Mouse (Mus musculus) liver, embryonic 16.5 days (tissue): ENCODE measurements at regions not wholly inside any gene's neighbourhood (a gene's known extent, or its start where the extent isn't known, plus 50 kb on each side); places are given as distances from the start of the nearest gene placed in this dataset.
A peak's percentile ranks its signal among the peaks of the same experiment; 100 is the strongest.

ENCODE experiments used
- ATAC-seq: fragments of 200-750 bp; cut with Nextera tagmentation; 2 replicates; pipeline ENCODE4 v1.8.0; 2017; ENCODE audit warnings: low read depth, mild to moderate bottlenecking, moderate number of reproducible peaks, moderate library complexity
- H3K27ac ChIP-seq: fragments of 300-500 bp; sonication (generic); 2 replicates; pipeline ENCODE4 v1.5.1; 2014; ENCODE audit warnings: mild to moderate bottlenecking, low read length
- H3K27me3 ChIP-seq: fragments of 300-500 bp; sonication (generic); 2 replicates; pipeline ENCODE4 v1.6.1; 2014; ENCODE audit warnings: low read depth, low read length, mixed read lengths; ENCODE audit not compliant: control insufficient read depth, insufficient read depth
- H3K36me3 ChIP-seq: fragments of 300-500 bp; sonication (generic); 2 replicates; pipeline ENCODE4 v1.6.1; 2014; ENCODE audit warnings: mild to moderate bottlenecking; ENCODE audit not compliant: control insufficient read depth, insufficient read depth
- H3K4me1 ChIP-seq: fragments of 300-500 bp; sonication (generic); 2 replicates; pipeline ENCODE4 v1.6.1; 2014; ENCODE audit warnings: low read depth, low read length, mixed read lengths; ENCODE audit not compliant: control insufficient read depth
- H3K4me2 ChIP-seq: fragments of 300-500 bp; sonication (generic); 2 replicates; pipeline ENCODE4 v1.6.1; 2014; ENCODE audit warnings: low read depth, low read length, mixed read lengths
- H3K4me3 ChIP-seq: fragments of 300-500 bp; sonication (generic); 2 replicates; pipeline ENCODE4 v1.5.1; 2014; ENCODE audit warnings: low read depth, mild to moderate bottlenecking, low read length
- H3K9ac ChIP-seq: fragments of 300-500 bp; sonication (generic); 2 replicates; pipeline ENCODE4 v1.6.1; 2014; ENCODE audit warnings: low read depth, low read length
- H3K9me3 ChIP-seq: fragments of 300-500 bp; sonication (generic); replicated peaks from 2 replicates; pipeline ENCODE4 v1.6.1; 2016; ENCODE audit warnings: low read length; ENCODE audit not compliant: control insufficient read depth
- WGBS: fragments of 180-500 bp; shearing (Covaris S2); extraction: QIAGEN DNeasy Blood & Tissue Kit; methylation state at CpG from one replicate; pipeline ENCODE4 v1.1.7; 2014; ENCODE audit not compliant: insufficient replicate concordance; 5-methylcytosine and 5-hydroxymethylcytosine counted together

GRCm38 (mm10) chr17:9921326-9921725, 251.8 kb upstream of the Pabpc6 start:
- 40% methylated on average over 2 of the region's 2 CpGs for WGBS
- Histone ChIP-seq H3K4me1 (no peaks in the 10 kb centered on the region), H3K27ac (no peak overlapping the region), H3K27me3 (no peaks in the 10 kb centered on the region), H3K9ac (no peak overlapping the region), H3K36me3 (no peaks in the 10 kb centered on the region), H3K4me3 (no peak overlapping the region), H3K9me3 (no peaks in the 10 kb centered on the region), H3K4me2 (no peak overlapping the region)
- no peak for ATAC-seq

DNA sequence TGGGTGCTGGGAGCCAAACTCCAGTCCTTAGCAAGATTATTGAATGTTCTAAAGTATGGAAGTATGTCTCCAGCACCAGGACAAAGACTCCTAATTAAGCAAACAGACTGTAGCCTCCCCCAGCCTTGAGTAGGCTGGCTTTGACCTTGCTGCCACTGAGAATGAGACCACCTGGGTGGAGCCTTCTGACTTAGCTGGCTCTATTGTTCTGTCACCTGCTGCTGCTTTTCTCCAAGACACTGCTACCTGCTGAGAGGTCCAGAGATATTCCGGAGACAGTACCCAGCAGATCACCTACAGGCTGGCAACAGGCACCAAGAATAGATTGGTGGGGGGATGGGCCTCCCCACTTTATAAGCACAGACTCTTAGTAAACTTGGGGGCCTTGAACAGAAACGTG, 247.5 kb upstream of the Pabpc6 start:
- Histone ChIP-seq H3K9me3 (no peaks in the 10 kb centered on the region), H3K36me3 (no peaks in the 10 kb centered on the region), H3K27me3 (no peaks in the 10 kb centered on the region), H3K4me3 (no peak overlapping the region), H3K27ac (no peak overlapping the region), H3K4me2 (no peak overlapping the region), H3K4me1 (no peaks in the 10 kb centered on the region), H3K9ac (no peak overlapping the region)
- 39% methylated on average over 2 of the region's 2 CpGs for WGBS
- no peak for ATAC-seq

DNA sequence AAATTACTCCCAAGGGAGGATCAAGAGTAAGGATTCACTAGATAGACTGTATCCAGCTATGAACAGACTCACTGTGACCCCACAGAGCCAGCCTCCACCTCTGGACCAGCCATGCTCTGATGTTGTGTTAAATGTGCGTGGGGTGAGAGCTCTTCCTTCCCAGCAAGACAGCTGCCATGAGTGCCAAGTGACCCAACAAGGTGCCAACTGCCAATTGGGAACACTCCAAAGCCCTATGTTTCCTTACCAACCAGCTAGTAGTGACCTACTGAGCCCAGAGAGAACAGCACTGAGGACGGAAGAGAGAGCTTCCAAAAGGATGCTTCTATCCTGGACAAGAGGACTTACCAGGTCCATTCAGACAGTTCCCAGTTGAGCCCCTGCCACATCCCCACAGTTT, 241.3 kb upstream of the Pabpc6 start:
- no peaks in the 10 kb centered on the region for H3K9me3 ChIP-seq
- 59% methylated on average over 2 of the region's 2 CpGs for WGBS
- no peak for ATAC-seq

DNA sequence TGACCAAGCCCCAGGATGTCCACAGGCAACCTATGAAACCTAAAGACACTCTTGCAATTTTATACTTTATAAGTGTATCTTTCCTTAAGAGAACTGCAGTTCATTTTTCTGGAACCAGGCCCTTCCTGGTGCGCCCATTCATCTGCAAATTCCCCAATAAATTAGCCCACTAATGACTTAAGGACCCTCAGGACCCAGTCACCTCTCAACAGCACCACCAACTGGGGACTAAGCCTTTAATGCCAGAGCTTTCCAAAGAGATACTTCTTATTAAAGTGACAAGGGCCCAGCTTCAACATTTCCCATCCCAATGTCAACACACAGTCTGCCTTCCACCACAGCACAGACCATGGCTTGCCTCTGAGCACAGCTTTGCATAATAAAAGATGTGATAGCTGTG, 237.6 kb upstream of the Pabpc6 start:
- no peaks in the 10 kb centered on the region for H3K4me1 ChIP-seq
- H3K9me3 ChIP-seq, result no peaks in the 10 kb centered on the region
- H3K4me2 ChIP-seq, result no peak overlapping the region
- no peaks in the 10 kb centered on the region for H3K27me3 ChIP-seq
- H3K27ac ChIP-seq, result no peak overlapping the region
- WGBS, result 64% methylated on average over 1 of the region's 1 CpGs
- no peak overlapping the region for H3K9ac ChIP-seq
- H3K4me3 ChIP-seq, result no peak overlapping the region
- ATAC-seq, result no peak
- H3K36me3 ChIP-seq, result no peaks in the 10 kb centered on the region

More for the DNA sequence above, 241.3 kb upstream of the Pabpc6 start:
- H3K4me1 ChIP-seq, result no peaks in the 10 kb centered on the region
- no peaks in the 10 kb centered on the region for H3K36me3 ChIP-seq
- no peaks in the 10 kb centered on the region for H3K27me3 ChIP-seq
- no peak overlapping the region for H3K27ac ChIP-seq
- H3K9ac ChIP-seq, result no peak overlapping the region
- H3K4me3 ChIP-seq, result no peak overlapping the region
- H3K4me2 ChIP-seq, result no peak overlapping the region

DNA sequence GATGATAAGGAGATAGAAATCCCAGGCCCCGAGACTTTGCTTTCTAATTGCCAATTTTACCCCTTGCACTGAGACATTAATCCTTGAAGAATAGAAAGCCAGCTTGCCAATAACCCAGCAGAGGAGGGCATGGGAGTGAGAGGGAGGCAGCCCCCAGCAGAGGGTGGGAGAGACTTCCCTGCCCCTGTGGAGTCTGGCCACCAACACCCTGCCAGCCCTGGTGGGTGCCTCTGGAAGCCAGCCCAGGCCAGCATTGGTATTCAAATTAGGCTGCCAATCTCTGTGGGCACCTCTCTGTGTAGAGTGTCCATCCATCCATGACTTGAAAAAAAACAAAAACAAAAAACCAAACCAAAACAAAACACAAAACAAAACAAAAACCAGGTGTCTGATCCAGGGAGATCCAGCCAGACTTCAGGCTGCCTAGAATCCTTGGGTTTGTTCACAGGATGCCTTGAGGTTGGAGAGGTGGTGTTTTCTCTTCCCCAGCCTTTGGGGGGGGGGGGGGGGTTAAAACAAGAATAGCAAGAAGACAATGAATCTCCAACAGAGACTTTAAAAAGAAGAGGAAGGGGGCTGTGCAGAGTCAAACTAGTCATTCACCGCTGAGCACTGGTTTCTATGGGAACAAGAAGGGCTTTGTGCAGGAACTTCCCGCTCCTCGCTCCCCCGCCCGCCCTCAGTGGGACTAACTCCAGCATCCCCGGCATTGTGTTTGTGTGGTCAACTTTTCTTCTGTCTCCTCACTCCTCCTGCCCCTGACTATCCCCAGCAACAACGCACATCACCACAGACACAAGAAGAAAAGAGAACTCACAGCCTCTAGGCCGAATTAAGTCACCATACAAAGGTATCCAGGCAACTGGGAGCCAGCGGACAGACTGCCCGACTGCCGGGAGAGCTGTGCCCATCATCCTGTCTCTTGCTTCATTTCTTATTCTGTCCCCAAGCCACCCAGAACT, 236.3 kb upstream of the Pabpc6 start:
- Histone ChIP-seq H3K27me3 (no peaks in the 10 kb centered on the region), H3K9me3 (no peaks in the 10 kb centered on the region), H3K4me2 (no peak overlapping the region), H3K27ac (no peak overlapping the region), H3K4me1 (no peaks in the 10 kb centered on the region), H3K4me3 (no peak overlapping the region), H3K9ac (no peak overlapping the region), H3K36me3 (no peaks in the 10 kb centered on the region)
- ATAC-seq, result no peak
- 20% methylated on average over 12 of the region's 12 CpGs for WGBS

- no peaks in the 10 kb centered on the region for H3K9me3 ChIP-seq
- ATAC-seq, result no peak
- H3K4me2 ChIP-seq, result no peak overlapping the region
- no peaks in the 10 kb centered on the region for H3K27me3 ChIP-seq
- no peaks in the 10 kb centered on the region for H3K36me3 ChIP-seq
- H3K9ac ChIP-seq, result no peak overlapping the region
- H3K4me3 ChIP-seq, result no peak overlapping the region
- H3K27ac ChIP-seq, result no peak overlapping the region
- H3K4me1 ChIP-seq, result no peaks in the 10 kb centered on the region
- 60% methylated on average over 6 of the region's 6 CpGs for WGBS
These were observed 235.0 kb upstream of the Pabpc6 start for GRCm38 (mm10) chr17:9904525-9904991.

GRCm38 (mm10) chr17:9903313-9903712, 233.8 kb upstream of the Pabpc6 start:
- Histone ChIP-seq H3K9ac (no peak overlapping the region), H3K4me3 (no peak overlapping the region), H3K9me3 (no peaks in the 10 kb centered on the region), H3K4me1 (no peaks in the 10 kb centered on the region), H3K4me2 (no peak overlapping the region), H3K27me3 (no peaks in the 10 kb centered on the region), H3K27ac (no peak overlapping the region), H3K36me3 (no peaks in the 10 kb centered on the region)
- ATAC-seq, result no peak
- WGBS, result 65% methylated on average over 4 of the region's 4 CpGs

DNA sequence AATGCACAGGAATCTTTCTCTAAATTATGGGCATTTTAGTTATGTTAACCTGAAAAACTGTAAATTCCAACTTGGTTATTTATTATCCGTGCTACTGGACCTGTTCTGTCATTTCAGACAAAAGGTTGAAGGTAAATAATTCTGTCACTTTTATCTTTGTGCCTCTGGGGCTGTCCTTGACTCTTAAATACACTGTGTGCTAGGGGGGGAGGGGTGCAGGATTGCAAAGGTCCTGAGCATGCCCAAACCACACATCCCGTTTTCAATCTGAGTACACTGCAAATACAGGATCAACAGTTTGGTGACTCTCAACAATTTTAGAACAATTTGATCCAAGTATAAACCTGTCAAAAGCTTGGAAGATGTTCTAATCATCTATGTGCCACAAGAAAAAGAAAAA, 227.4 kb upstream of the Pabpc6 start:
- Histone ChIP-seq H3K36me3 (no peaks in the 10 kb centered on the region), H3K4me2 (no peak overlapping the region), H3K27me3 (no peaks in the 10 kb centered on the region), H3K9ac (no peak overlapping the region), H3K4me1 (no peaks in the 10 kb centered on the region; the same call in 1 of the 2 replicates), H3K4me3 (no peak overlapping the region), H3K27ac (no peak overlapping the region), H3K9me3 (no peaks in the 10 kb centered on the region)
- WGBS, result 30% methylated on average over 2 of the region's 2 CpGs
- peak; percentile 79 for ATAC-seq

DNA sequence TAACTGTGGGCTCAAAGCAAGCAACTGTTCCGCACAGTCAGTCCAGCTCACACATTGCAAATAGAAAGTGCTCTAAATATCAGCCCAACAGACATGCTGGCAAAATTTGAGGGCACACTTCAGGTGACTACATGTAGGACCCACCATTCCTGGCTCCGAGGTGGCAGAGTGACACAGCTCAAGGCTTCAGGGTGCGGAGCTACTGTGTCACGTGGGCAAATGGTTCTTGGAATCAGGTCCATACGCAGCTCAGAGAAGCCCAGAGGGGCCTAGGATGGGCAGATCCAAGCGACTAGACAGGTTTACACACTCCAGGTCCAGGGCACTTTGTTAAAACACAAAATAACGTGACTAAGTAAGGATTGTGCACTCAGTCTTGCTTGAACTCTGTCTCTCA, 226.2 kb upstream of the Pabpc6 start:
- 64% methylated on average over 7 of the region's 7 CpGs for WGBS
- ATAC-seq, result no peak
- 0 out of 2 replicates have a peak overlapping the region, but pooled peaks have one; percentile 37 for H3K27ac ChIP-seq

More for the DNA sequence above, 226.2 kb upstream of the Pabpc6 start:
- H3K27me3 ChIP-seq, result no peaks in the 10 kb centered on the region
- H3K9ac ChIP-seq, result no peak overlapping the region
- no peaks in the 10 kb centered on the region for H3K36me3 ChIP-seq
- H3K4me1 ChIP-seq, result no peaks in the 10 kb centered on the region; the same call in 1 of the 2 replicates
- no peak overlapping the region for H3K4me3 ChIP-seq
- no peak overlapping the region for H3K4me2 ChIP-seq
- no peaks in the 10 kb centered on the region for H3K9me3 ChIP-seq
